Mouse (Mus musculus) heart, adult 2 months (tissue): Measurements from ENCODE around the gene Ece2.

Experiments
- CTCF ChIP-seq: fragments of 200-600 bp; IDR thresholded peaks from 2 replicates; pipeline ENCODE4 v1.8.1; 2022; ENCODE audit warnings: antibody characterized with exemption, mild to moderate bottlenecking, moderate library complexity
- EP300 ChIP-seq: fragments of 200-500 bp; IDR thresholded peaks from 2 replicates; pipeline ENCODE4 v1.6.1; 2011; ENCODE audit warnings: low read depth, low read length, control low read depth; ENCODE audit not compliant: insufficient read depth
- POLR2A ChIP-seq: fragments of 200-500 bp; IDR thresholded peaks from 2 replicates; pipeline ENCODE4 v1.6.1; 2011; ENCODE audit warnings: mild to moderate bottlenecking, low read depth, low read length, control low read depth; ENCODE audit not compliant: insufficient read depth

- TF ChIP-seq CTCF = no peak
- TF ChIP-seq POLR2A = no peak
- TF ChIP-seq EP300 = no peak
Observed at GRCm38 (mm10) chr16:20673706-20674303, 44.2 kb downstream of the Ece2 start.
